Mouse (Mus musculus): Measurements from ENCODE around the gene Slc12a1. TPM values are rescaled to one million over a fixed set of nuclear protein-coding genes. Genes with fewer than 3 reads are reported as not detected.
A peak's percentile ranks its signal among the peaks of the same experiment; 100 is the strongest.

Gene Slc12a1
- total and polyA plus RNA-seq, 3 experiments = 0.04 to 0.05 TPM; not detected in 1

GRCm38 (mm10) chr2:125247108-125247961 lies 95.0 kb downstream of the Slc12a1 start, which contains the start of gene Dut:
Gene Dut, plus strand, starts transcription at chr2:125247190.
- Histone ChIP-seq H3K9me3 (replicated peaks; ENCODE audit: low read length) (no peaks in the 10 kb centered on the region), H3K27me3 (replicated peaks) (no peaks in the 10 kb centered on the region), H3K36me3 (replicated peaks in 1 of 2; ENCODE audit: control insufficient read depth in 1 of 2, insufficient read depth in 1 of 2, low read length in 1 of 2) (peaks cover 9 to 22% of the 10 kb centered on the region in 2 experiments), H3K4me2 (ENCODE audit: insufficient read depth, low read depth, poor library complexity, severe bottlenecking) (peak within 1 kb of the TSS; percentile 94), H3K4me3 (replicated peaks in 1 of 3; ENCODE audit: low read depth in 2 of 3, low read length in 2 of 3, poor library complexity in 1 of 3) (peak within 1 kb of the TSS; percentile 67 to 91 (median 87)), H3K4me1 (ENCODE audit: control insufficient read depth in 1 of 2, insufficient read depth in 2 of 2) (peaks cover 4 to 33% of the 10 kb centered on the region in 2 experiments; a peak in 3 of 4 replicates), H3K79me2 (replicated peaks; ENCODE audit: control insufficient read depth, extremely low read depth, insufficient read depth, poor library complexity, severe bottlenecking) (peaks cover 45% of the 10 kb centered on the region), H3K9ac (ENCODE audit: insufficient read depth, low read depth) (peak within 1 kb of the TSS; percentile 87), H3K27ac (ENCODE audit: insufficient read depth, low read depth) (peak within 1 kb of the TSS; percentile 79)
- TF ChIP-seq NELFE (IDR thresholded peaks at IDR 0.05; ENCODE audit: low read depth, low read length) (peak; percentile 91), SMC3 (IDR thresholded peaks at IDR 0.05; ENCODE audit: low read depth, low read length) (no peak), POLR2AphosphoS2 (IDR thresholded peaks at IDR 0.05; ENCODE audit: low read depth, low read length) (0 out of 2 replicates have a peak, but pooled peaks have one; percentile 78), USF2 (conservative IDR thresholded peaks at IDR 0.05; ENCODE audit: low read depth, low read length) (no peak), MYC (IDR thresholded peaks at IDR 0.05; ENCODE audit: low read depth, low read length) (peak; percentile 43; the same call in 1 of the 2 replicates), EP300 (IDR thresholded peaks at IDR 0.05; ENCODE audit: low read length) (no peak), CTCF (conservative IDR thresholded peaks at IDR 0.05 in 1 of 2, IDR thresholded peaks at IDR 0.05 in 1 of 2; ENCODE audit: low read depth in 2 of 2, low read length in 2 of 2) (peak in 1 of 2 experiments; percentile 29; a peak in 1 of 4 replicates), JUND (conservative IDR thresholded peaks at IDR 0.05; ENCODE audit: low read depth, low read length) (no peak), ZC3H11A (IDR thresholded peaks at IDR 0.05; ENCODE audit: low read depth, low read length) (no peak), JUN (IDR thresholded peaks at IDR 0.05; ENCODE audit: insufficient read depth, low read depth, low read length) (no peak), NRF1 (IDR thresholded peaks at IDR 0.05; ENCODE audit: low read depth, low read length) (peak; percentile 23), MXI1 (IDR thresholded peaks at IDR 0.05; ENCODE audit: low read depth, low read length) (peak; percentile 74; the same call in 1 of the 2 replicates), CHD2 (IDR thresholded peaks at IDR 0.05; ENCODE audit: low read length) (peak; percentile 43; the same call in 1 of the 2 replicates), POLR2A (IDR thresholded peaks at IDR 0.05; ENCODE audit: low read depth, low read length) (peak; percentile 84), MAX (IDR thresholded peaks at IDR 0.05; ENCODE audit: low read length) (peak; percentile 78), E2F4 (IDR thresholded peaks at IDR 0.05; ENCODE audit: insufficient replicate concordance, low read depth, low read length) (peak; percentile 98), RCOR1 (conservative IDR thresholded peaks at IDR 0.05; ENCODE audit: low read depth, low read length) (no peak), ZMIZ1 (IDR thresholded peaks at IDR 0.05; ENCODE audit: low read depth, low read length) (peak; percentile 77), TBP (conservative IDR thresholded peaks at IDR 0.05; ENCODE audit: low read depth, low read length) (peak; percentile 83), ELF1 (IDR thresholded peaks at IDR 0.05; ENCODE audit: low read depth, low read length) (peak; percentile 82), MEF2A (IDR thresholded peaks at IDR 0.05; ENCODE audit: borderline replicate concordance, low read depth, low read length) (peak; percentile 15; the same call in 1 of the 2 replicates), ETS1 (conservative IDR thresholded peaks at IDR 0.05; ENCODE audit: low read depth, low read length) (no peak), ZKSCAN1 (IDR thresholded peaks at IDR 0.05; ENCODE audit: borderline replicate concordance, low read depth, low read length) (no peak), IRF4 (IDR thresholded peaks at IDR 0.05; ENCODE audit: low read depth, low read length) (peak; percentile 26; the same call in 1 of the 2 replicates), MAFK (IDR thresholded peaks at IDR 0.05; ENCODE audit: insufficient replicate concordance, low read length) (no peak), MAZ (IDR thresholded peaks at IDR 0.05; ENCODE audit: low read depth, low read length) (0 out of 2 replicates have a peak, but pooled peaks have one; percentile 20), USF1 (IDR thresholded peaks at IDR 0.05; ENCODE audit: low read depth, low read length) (no peak), HCFC1 (IDR thresholded peaks at IDR 0.05; ENCODE audit: low read depth, low read length) (peak; percentile 64), CHD1 (IDR thresholded peaks at IDR 0.05; ENCODE audit: low read depth, low read length) (peak; percentile 99), RAD21 (IDR thresholded peaks at IDR 0.05; ENCODE audit: low read depth, low read length) (no peak), SIN3A (IDR thresholded peaks at IDR 0.05; ENCODE audit: low read length) (peak; percentile 52; the same call in 1 of the 2 replicates), BHLHE40 (IDR thresholded peaks at IDR 0.05; ENCODE audit: low read depth, low read length) (peak; percentile 47), UBTF (IDR thresholded peaks at IDR 0.05; ENCODE audit: low read depth, low read length) (peak; percentile 98), PAX5 (IDR thresholded peaks at IDR 0.05; ENCODE audit: low read length) (no peak), TCF12 (IDR thresholded peaks at IDR 0.05; ENCODE audit: low read depth, low read length) (peak; percentile 81; the same call in 1 of the 2 replicates), ZNF384 (IDR thresholded peaks at IDR 0.05; ENCODE audit: low read depth, low read length) (no peak), GABPA (IDR thresholded peaks at IDR 0.05; ENCODE audit: insufficient replicate concordance, low read depth, low read length) (no peak), KAT2A (IDR thresholded peaks at IDR 0.05; ENCODE audit: insufficient replicate concordance, low read length) (peak; percentile 71; the same call in 1 of the 2 replicates)
- dilution Hi-C loops (cut with MboI; ENCODE audit: extremely low pct_ligation_motif_present, extremely low pct_unique_long_range_greater_than_20kb, low sequenced_read_pairs) = no loop called here
- in situ Hi-C loops (cut with MboI; ENCODE audit: low pct_ligation_motif_present, low pct_unique_long_range_greater_than_20kb, low sequenced_read_pairs) = no loop called here
- DNase-seq (ENCODE audit: extremely low read depth) = peak; percentile 95

Measured in CH12.LX (cell line).